Mouse (Mus musculus) frontal cortex, postnatal 10 days (tissue): Measurements from ENCODE around the gene Tab1.

Source experiments
- DNase-seq, 2 experiments: peaks; one replicate each; pipeline ENCODE4 v3.0.0; 2022; ENCODE audit warnings: low spot score in 2 of 2, mixed read lengths in 1 of 2

Tab1 gene

GRCm38 (mm10) chr15:80203406-80203805 is 70.5 kb downstream of the Tab1 start:
- DNase-seq: no peak

- no peak for DNase-seq
These were observed 73.2 kb downstream of the Tab1 start for GRCm38 (mm10) chr15:80206057-80206565.

- DNase-seq: no peak
These were observed 75.5 kb downstream of the Tab1 start for GRCm38 (mm10) chr15:80208446-80208845.
